Mouse (Mus musculus) ES-Bruce4 (cell line): ENCODE results near the gene Clec4f. TPM values are rescaled to one million over a fixed set of nuclear protein-coding genes. Genes with fewer than 3 reads are reported as not detected.

Experiments used
- H3K27ac ChIP-seq: 2 replicates; pipeline ENCODE4 v1.5.1; 2012; ENCODE audit warnings: low read length, inconsistent platforms; ENCODE audit not compliant: insufficient read depth
- H3K27me3 ChIP-seq: 2 replicates; pipeline ENCODE4 v1.6.1; 2012; ENCODE audit warnings: mild to moderate bottlenecking, low read length, inconsistent platforms; ENCODE audit not compliant: control insufficient read depth, poor library complexity, insufficient read depth, severe bottlenecking
- H3K36me3 ChIP-seq: 2 replicates; pipeline ENCODE4 v1.6.1; 2012; ENCODE audit warnings: inconsistent platforms, mild to moderate bottlenecking, low read length, moderate library complexity; ENCODE audit not compliant: control insufficient read depth, poor library complexity, insufficient read depth, severe bottlenecking
- H3K4me1 ChIP-seq: one replicate; pipeline ENCODE4 v1.8.1; 2011; ENCODE audit warnings: low read length; ENCODE audit not compliant: control insufficient read depth, insufficient read depth
- H3K4me3 ChIP-seq: 2 replicates; pipeline ENCODE4 v1.5.1; 2011; ENCODE audit warnings: low read depth, mild to moderate bottlenecking, low read length
- H3K9ac ChIP-seq: 2 replicates; pipeline ENCODE4 v1.6.1; 2012; ENCODE audit warnings: low read depth, mild to moderate bottlenecking, inconsistent platforms; ENCODE audit not compliant: poor library complexity, severe bottlenecking
- H3K9me3 ChIP-seq: replicated peaks from 2 replicates; pipeline ENCODE4 v1.6.1; 2012; ENCODE audit warnings: mild to moderate bottlenecking, low read length, inconsistent platforms; ENCODE audit not compliant: control insufficient read depth, poor library complexity, insufficient read depth, severe bottlenecking
- CTCF ChIP-seq: IDR thresholded peaks from one replicate; pipeline ENCODE4 v1.8.1; 2011; ENCODE audit warnings: low read depth, low read length
- EP300 ChIP-seq: IDR thresholded peaks from 2 replicates; pipeline ENCODE4 v1.6.1; 2011; ENCODE audit warnings: low read depth, low read length; ENCODE audit not compliant: insufficient read depth
- POLR2A ChIP-seq: IDR thresholded peaks from one replicate; pipeline ENCODE4 v1.8.1; 2011; ENCODE audit warnings: low read length; ENCODE audit not compliant: insufficient read depth
- polyA plus RNA-seq: library from polyadenylated mRNA; stranded (reverse); fragments of >200 nt; gene quantifications from 2 replicates; pipeline ENCODE4 v1.2.4, GENCODE M21; 2011; ENCODE audit warnings: low read depth; ENCODE audit not compliant: missing spikeins, insufficient read depth, insufficient read length

Clec4f gene
- polyA plus RNA-seq, result not detected in 2 replicates

DNA sequence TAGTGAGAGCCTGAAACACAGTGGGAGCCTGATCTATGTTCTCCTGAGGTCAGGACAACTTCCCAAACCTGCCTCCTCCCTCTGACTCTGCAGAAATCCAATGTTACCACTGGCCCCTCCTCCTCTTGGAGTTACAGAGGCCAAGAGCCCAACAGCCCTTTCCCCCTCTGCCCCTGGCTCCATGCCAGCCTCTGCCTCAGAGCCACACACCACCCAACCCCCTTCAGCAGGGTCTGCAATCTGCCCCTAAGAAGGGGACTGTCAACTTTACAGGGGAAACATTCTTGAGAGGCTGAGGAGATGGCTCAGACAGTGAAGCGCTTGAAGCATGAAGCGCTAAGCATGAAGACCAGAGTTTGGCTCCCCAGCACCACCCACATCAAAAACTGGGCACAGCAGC lies at the start of gene Clec4f:
TSS of gene Clec4f (minus strand) at position 101 of the 400 bp plus-strand sequence.
- Histone ChIP-seq H3K9me3 (no peaks in the 10 kb centered on the region), H3K27me3 (no peaks in the 10 kb centered on the region), H3K4me1 (no peaks in the 10 kb centered on the region), H3K27ac (no peak within 1 kb of the TSS), H3K9ac (no peak within 1 kb of the TSS), H3K36me3 (no peaks in the 10 kb centered on the region), H3K4me3 (no peak within 1 kb of the TSS)
- no peak for TF ChIP-seq POLR2A
- TF ChIP-seq CTCF, result no peak
- no peak for TF ChIP-seq EP300

DNA sequence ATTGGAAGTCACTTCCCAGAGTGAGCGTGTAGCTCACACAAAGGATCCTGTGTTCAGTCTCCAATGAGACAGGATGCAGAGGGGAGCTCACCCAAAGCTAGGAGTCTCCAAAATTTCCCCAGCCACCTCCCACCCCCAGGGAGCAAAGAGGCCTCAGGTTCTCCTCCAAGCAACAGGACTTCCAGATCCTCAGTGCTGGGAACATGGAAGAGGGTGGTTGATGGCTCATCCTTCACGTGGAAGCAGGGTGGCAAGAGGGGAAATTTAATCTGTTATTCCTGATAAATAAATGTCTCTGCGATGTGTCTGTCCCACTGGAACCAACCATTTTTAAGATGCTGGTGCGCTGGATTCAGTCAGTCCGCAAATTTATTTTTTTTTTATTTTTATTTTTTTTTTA lies 48.7 kb upstream of the Clec4f start:
- H3K27ac ChIP-seq, result no peak overlapping the region
- no peak overlapping the region for H3K9ac ChIP-seq
- no peaks in the 10 kb centered on the region for H3K4me1 ChIP-seq
- TF ChIP-seq EP300 (no peak), POLR2A (no peak), CTCF (no peak)
- no peaks in the 10 kb centered on the region for H3K36me3 ChIP-seq
- H3K27me3 ChIP-seq, result peaks cover 46% of the 10 kb centered on the region
- no peak overlapping the region for H3K4me3 ChIP-seq
- no peaks in the 10 kb centered on the region for H3K9me3 ChIP-seq

DNA sequence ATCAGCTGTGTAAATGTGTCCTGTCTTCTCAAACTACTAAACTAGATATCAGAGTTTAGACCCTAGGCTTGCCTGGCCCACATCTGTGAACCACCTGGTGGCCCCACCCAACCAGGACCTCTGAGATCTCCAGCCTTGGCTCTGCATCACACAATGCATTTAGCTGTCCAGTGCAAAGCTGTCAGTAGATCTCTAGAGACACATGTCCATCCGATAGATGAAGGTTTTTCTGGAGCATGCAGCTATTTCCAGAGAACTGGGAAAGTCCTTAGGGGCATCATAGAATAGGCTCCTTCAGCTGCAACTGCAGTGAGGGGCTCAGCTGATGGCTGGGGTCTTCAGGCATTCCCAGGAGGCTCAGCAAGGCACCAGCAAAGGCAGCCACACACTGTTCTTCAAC lies 48.3 kb upstream of the Clec4f start:
- H3K9ac ChIP-seq, result no peak overlapping the region
- H3K4me3 ChIP-seq, result no peak overlapping the region
- H3K4me1 ChIP-seq, result no peaks in the 10 kb centered on the region
- no peaks in the 10 kb centered on the region for H3K9me3 ChIP-seq
- H3K27me3 ChIP-seq, result peaks cover 43% of the 10 kb centered on the region
- no peak overlapping the region for H3K27ac ChIP-seq
- TF ChIP-seq CTCF (no peak), EP300 (no peak), POLR2A (no peak)
- no peaks in the 10 kb centered on the region for H3K36me3 ChIP-seq

DNA sequence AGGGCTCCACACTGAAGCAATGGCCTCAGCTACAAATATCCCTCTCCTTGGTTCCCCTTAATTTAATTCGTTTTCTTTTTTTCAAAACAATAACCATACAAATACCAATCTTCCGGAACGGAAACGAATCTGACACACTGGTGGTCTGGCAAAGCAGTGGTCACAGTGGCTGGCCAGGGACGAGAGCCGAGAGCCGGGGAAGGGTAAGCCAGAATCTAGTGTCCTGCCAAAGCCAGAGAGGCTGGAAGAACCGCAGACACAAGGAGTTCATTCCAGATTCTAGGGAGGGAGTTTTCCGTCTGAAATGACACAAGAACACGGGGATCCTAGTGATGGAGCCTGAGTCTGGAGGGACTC lies 47.7 kb upstream of the Clec4f start:
- H3K27ac ChIP-seq, result no peak overlapping the region
- H3K9me3 ChIP-seq, result no peaks in the 10 kb centered on the region
- TF ChIP-seq EP300 (no peak), POLR2A (no peak), CTCF (no peak)
- no peaks in the 10 kb centered on the region for H3K36me3 ChIP-seq
- H3K27me3 ChIP-seq, result peaks cover 39% of the 10 kb centered on the region
- peaks cover 2% of the 10 kb centered on the region for H3K4me1 ChIP-seq
- no peak overlapping the region for H3K9ac ChIP-seq
- H3K4me3 ChIP-seq, result no peak overlapping the region

DNA sequence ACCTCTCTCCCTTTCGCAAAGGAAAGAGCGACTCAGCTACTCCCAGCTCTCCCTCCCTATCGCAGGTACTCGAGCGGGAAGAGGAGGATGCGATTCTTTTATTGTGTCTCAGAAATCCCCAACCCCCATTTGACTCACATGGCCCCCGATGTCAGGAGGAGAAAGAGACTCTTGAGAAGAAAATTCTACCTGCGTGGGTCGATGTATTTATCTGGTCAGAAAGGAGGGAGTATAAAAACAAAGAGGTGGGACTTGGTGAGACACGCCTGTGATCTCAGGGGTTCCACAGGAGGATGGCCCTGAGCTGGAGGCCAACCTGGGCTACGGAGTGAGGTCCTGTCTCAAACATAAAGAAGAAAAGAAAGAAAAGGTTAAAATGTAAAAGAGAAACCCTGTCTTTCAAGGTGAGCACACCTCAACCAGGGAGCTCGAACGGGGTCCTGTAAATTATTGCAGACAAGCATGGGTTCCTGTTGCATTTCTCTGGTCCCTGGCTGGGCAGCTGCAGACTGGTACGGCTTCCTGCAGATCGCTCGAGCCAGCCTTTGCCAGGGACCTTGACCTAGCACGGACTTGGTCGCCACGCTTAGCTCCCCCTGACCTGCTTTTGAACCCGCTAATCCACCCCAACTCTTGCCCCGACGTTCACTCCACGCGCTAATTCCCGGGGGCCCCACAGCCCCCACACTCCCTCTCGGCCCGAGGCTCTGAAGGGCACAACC lies 47.2 kb upstream of the Clec4f start:
- Histone ChIP-seq H3K4me1 (peaks cover 7% of the 10 kb centered on the region), H3K36me3 (no peaks in the 10 kb centered on the region), H3K27me3 (peaks cover 34% of the 10 kb centered on the region), H3K9ac (no peak overlapping the region), H3K27ac (no peak overlapping the region), H3K4me3 (no peak overlapping the region), H3K9me3 (no peaks in the 10 kb centered on the region)
- no peak for TF ChIP-seq CTCF
- no peak for TF ChIP-seq POLR2A
- TF ChIP-seq EP300, result no peak

DNA sequence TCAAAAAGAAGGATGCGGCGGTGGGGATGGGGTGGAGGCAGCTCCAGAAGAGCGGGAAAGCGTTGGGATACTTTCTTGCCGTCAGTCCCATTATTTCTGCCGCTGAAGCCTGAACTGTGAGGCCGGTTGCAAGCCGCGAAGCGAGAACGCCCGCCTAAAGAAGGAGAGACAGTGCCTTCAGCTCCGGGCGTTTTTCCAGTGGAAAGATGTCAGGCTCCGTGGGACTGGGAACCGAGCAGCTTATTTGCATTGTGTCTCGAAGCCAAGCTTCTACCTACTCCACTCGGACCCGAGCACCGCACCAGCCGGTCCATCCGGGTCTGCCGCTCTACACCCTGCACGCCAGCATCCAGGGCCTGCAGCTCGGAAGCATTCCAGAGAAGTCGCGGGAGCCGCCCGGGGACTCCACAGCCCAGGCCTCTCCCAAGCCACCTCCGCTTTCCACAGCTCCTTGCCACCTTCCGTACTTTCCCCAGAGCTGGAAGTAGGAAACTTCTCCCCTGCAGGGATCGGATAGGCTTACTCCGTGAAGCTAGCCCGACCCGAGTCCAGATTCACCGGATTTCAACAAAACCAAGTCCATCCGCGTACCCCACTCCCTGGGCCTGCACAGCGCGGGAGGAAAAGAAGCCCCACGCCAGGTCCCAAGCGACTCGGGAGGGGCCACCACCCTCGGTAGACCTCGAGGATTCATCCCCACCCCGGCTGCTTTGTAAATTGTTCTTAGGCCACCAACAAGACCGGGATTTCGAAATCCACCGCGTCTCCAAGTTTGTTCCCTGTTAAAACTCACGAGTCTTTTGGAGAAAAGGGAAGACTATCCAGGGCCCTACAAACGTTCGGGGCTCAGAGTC lies 46.4 kb upstream of the Clec4f start:
- no peaks in the 10 kb centered on the region for H3K9me3 ChIP-seq
- H3K4me1 ChIP-seq, result peaks cover 7% of the 10 kb centered on the region
- H3K9ac ChIP-seq, result no peak overlapping the region
- H3K27ac ChIP-seq, result no peak overlapping the region
- no peaks in the 10 kb centered on the region for H3K36me3 ChIP-seq
- H3K27me3 ChIP-seq, result peaks cover 34% of the 10 kb centered on the region
- H3K4me3 ChIP-seq, result peak overlapping the region; percentile 35
- no peak for TF ChIP-seq EP300
- no peak for TF ChIP-seq CTCF
- TF ChIP-seq POLR2A, result no peak
